Mouse (Mus musculus): ENCODE measurements around the gene Apobec3. TPM values are rescaled to one million over a fixed set of nuclear protein-coding genes. Genes with fewer than 3 reads are reported as not detected.
A peak's percentile ranks its signal among the peaks of the same experiment; 100 is the strongest.
"Not testable (repeated sequence)": the region's sequence is repeated elsewhere in the genome, so short reads cannot be mapped to it uniquely, and the experiment has no call there.

Apobec3 gene
- total RNA-seq, 4 experiments from 2014 or later = 4.3 to 8.1 (median 6.0) TPM

- DNase-seq (ENCODE audit: low spot score in 2 of 2) = not testable (repeated sequence)
Measured at GRCm38 (mm10) chr15:79895221-79896079, 4.0 kb downstream of the Apobec3 start.

- no peak for DNase-seq (ENCODE audit: low spot score in 2 of 2)
Measured at GRCm38 (mm10) chr15:79896080-79896725, 4.7 kb downstream of the Apobec3 start.

GRCm38 (mm10) chr15:79898988-79899387, 7.5 kb downstream of the Apobec3 start:
- no peak for DNase-seq (ENCODE audit: low spot score in 2 of 2)

GRCm38 (mm10) chr15:79899828-79900510, 8.5 kb downstream of the Apobec3 start:
- no peak for DNase-seq (ENCODE audit: low spot score in 2 of 2)

- DNase-seq (ENCODE audit: low spot score in 2 of 2) = no peak
Measured at GRCm38 (mm10) chr15:79900751-79901150, 9.3 kb downstream of the Apobec3 start.

GRCm38 (mm10) chr15:79901399-79901798, 9.9 kb downstream of the Apobec3 start:
- DNase-seq (ENCODE audit: low spot score in 2 of 2) = no peak

- DNase-seq (ENCODE audit: low spot score in 2 of 2) = not testable (repeated sequence)
Measured at GRCm38 (mm10) chr15:79903081-79903480, 11.6 kb downstream of the Apobec3 start.

GRCm38 (mm10) chr15:79903963-79904362, 12.5 kb downstream of the Apobec3 start:
- DNase-seq (ENCODE audit: low spot score in 2 of 2) = no peak

- DNase-seq (ENCODE audit: low spot score in 2 of 2) = not testable (repeated sequence)
Measured at GRCm38 (mm10) chr15:79904678-79905077, 13.2 kb downstream of the Apobec3 start.

GRCm38 (mm10) chr15:79905211-79905610, 13.8 kb downstream of the Apobec3 start:
- no peak for DNase-seq (ENCODE audit: low spot score in 2 of 2)

GRCm38 (mm10) chr15:79906855-79907254, 15.4 kb downstream of the Apobec3 start:
- DNase-seq (ENCODE audit: low spot score in 2 of 2) = no peak

- not testable (repeated sequence) for DNase-seq (ENCODE audit: low spot score in 2 of 2)
Measured at GRCm38 (mm10) chr15:79909006-79909405, 17.5 kb downstream of the Apobec3 start.

- not testable (repeated sequence) for DNase-seq (ENCODE audit: low spot score in 2 of 2)
Measured at GRCm38 (mm10) chr15:79910812-79911211, 19.4 kb downstream of the Apobec3 start.

- no peak for DNase-seq (ENCODE audit: low spot score in 2 of 2)
Measured at GRCm38 (mm10) chr15:79911339-79911738, 19.9 kb downstream of the Apobec3 start.

GRCm38 (mm10) chr15:79913761-79914346, 22.4 kb downstream of the Apobec3 start:
- no peak for DNase-seq (ENCODE audit: low spot score in 2 of 2)

GRCm38 (mm10) chr15:79914357-79914756, 22.9 kb downstream of the Apobec3 start:
- no peak for DNase-seq (ENCODE audit: low spot score in 2 of 2)

GRCm38 (mm10) chr15:79916150-79916549, 24.7 kb downstream of the Apobec3 start:
- DNase-seq (ENCODE audit: low spot score in 2 of 2) = no peak

- peak in 1 of 2 experiments; percentile 18 for DNase-seq (ENCODE audit: low spot score in 2 of 2)
Measured at GRCm38 (mm10) chr15:79917111-79917720, 25.8 kb downstream of the Apobec3 start.

GRCm38 (mm10) chr15:79918485-79918884, 27.0 kb downstream of the Apobec3 start:
- DNase-seq (ENCODE audit: low spot score in 2 of 2) = no peak

- no peak for DNase-seq (ENCODE audit: low spot score in 2 of 2)
Measured at GRCm38 (mm10) chr15:79919787-79920186, 28.3 kb downstream of the Apobec3 start.

GRCm38 (mm10) chr15:79926856-79927416, 35.5 kb downstream of the Apobec3 start:
- DNase-seq (ENCODE audit: low spot score in 2 of 2) = no peak
